Mouse (Mus musculus): Measurements from ENCODE around the gene Slc4a11.
"Not testable (repeated sequence)": the region's sequence is repeated elsewhere in the genome, so short reads cannot be mapped to it uniquely, and the experiment has no call there.

Slc4a11 gene

DNA sequence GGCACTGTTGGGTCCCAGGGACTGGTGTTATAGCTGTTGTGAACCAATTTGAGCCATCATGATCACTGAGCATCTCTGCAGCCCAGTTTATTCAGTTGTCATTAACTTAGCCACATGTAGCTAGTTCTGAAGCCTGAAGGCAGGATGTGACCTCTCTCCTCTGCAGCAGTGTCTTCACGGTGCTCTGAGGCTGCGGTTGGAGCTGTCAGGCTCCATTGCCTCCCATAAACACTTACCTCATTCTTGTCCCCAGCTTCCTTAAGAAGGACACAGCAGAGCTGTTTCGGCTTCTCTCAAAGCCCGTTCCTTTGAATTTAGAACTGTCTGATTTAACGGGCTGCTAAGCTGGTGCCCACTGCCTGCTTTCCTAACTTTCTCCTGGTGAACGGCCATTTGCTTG is 17.4 kb downstream of the Slc4a11 start:
- ATAC-seq (ENCODE audit: low TSS enrichment), result no peak

DNA sequence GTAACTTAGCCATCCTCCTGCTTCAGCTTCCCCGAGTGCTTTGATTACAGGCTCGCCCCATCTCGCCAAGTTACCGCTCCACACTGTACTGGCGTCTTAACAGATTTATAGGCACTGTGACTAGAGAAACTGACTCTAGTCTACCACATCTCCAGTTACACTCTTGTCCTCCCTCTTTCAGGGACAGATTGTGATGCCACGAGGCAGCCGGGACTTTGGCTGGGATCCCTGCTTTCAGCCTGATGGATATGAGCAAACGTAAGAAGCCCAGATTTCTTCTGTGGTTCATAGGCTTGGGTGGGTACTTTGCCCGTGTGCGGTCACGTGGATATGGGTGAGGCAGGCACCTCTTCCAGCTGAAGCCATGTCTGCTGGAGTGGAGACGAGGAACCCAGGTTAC is 18.2 kb downstream of the Slc4a11 start:
- no peak for ATAC-seq (ENCODE audit: low TSS enrichment)

GRCm38 (mm10) chr2:130677211-130677610 is 20.1 kb downstream of the Slc4a11 start:
- ATAC-seq (ENCODE audit: low TSS enrichment), result no peak

DNA sequence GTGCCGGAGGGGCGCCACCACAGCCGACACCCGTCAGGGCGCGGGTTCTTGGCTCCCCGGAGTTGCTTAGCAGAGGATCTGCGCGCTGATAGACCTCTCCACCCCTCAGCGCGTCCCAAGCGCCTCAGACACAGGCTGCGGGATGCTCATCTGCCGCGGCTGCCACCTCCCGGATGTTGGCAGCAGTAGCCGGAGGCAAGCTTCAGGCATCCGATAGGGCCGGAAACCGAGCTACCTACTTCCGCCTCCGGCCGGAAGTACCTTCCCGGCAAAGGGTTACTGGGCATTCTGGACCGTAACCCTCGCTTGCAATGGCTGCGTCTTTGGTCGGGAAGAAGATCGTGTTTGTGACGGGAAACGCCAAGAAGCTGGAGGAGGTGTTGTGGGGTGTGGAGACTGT is 29.8 kb downstream of the Slc4a11 start, which contains the start of gene Itpa:
Gene Itpa, plus strand, starts transcription at position 52 of the 400 bp plus-strand sequence.
- peak; percentile 80 for ATAC-seq (ENCODE audit: low TSS enrichment)

- peak; percentile 85 for ATAC-seq (ENCODE audit: low TSS enrichment)
Measured at GRCm38 (mm10) chr2:130664102-130664701, 33.1 kb downstream of the Slc4a11 start, which contains the start of gene Ddrgk1. Gene Ddrgk1, minus strand, starts transcription at chr2:130664659.

DNA sequence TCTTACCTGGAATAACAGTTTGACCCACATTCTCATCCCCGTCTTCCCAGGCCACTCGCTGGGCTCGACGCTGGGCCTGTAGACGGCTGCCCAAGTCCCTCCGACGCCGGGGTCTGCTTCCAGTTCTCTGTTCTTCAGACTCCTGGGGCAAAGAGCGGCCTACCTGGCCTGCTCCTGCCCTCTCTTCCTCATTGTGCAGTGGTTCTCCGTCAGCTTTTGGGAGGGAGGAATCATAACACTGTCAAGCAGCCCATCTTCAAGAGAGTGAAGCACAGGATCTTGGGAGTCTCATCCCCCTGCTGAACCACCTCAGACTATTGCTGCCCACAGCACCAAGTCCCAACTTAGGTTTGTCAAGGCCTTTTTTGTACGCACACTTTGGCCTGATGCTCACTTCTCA is 34.0 kb downstream of the Slc4a11 start:
- no peak for ATAC-seq (ENCODE audit: low TSS enrichment)

DNA sequence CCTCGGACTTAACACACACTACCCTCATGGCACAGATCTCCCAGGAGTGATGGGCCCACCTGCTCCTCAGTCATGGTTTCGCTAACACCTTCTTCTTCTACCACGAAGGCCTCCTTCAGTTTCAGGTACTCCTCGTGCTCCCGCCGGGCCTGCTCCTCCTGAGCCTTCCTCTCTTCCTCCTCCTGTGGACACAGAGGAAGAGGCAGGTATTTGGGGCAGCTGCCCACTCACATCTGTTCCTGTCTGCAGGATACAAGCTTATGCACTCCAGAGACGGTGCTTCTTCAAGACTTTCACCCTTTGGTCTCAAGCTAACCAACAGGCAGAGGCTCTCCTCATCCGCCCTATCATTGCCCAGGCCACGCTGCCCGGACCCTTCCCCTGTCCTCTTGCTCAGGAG is 38.8 kb downstream of the Slc4a11 start:
- ATAC-seq (ENCODE audit: low TSS enrichment), result peak; percentile 10; the same call in 1 of the 2 replicates

GRCm38 (mm10) chr2:130657541-130657940 is 39.8 kb downstream of the Slc4a11 start:
- peak; percentile 81 for ATAC-seq (ENCODE audit: low TSS enrichment)

GRCm38 (mm10) chr2:130656536-130656935 is 40.8 kb downstream of the Slc4a11 start:
- ATAC-seq (ENCODE audit: low TSS enrichment), result peak; percentile 56

GRCm38 (mm10) chr2:130655660-130656339 is 41.5 kb downstream of the Slc4a11 start:
- no peak for ATAC-seq (ENCODE audit: low TSS enrichment)

GRCm38 (mm10) chr2:130653760-130654159 is 43.6 kb downstream of the Slc4a11 start:
- ATAC-seq (ENCODE audit: low TSS enrichment), result no peak

GRCm38 (mm10) chr2:130653303-130653702 is 44.0 kb downstream of the Slc4a11 start:
- ATAC-seq (ENCODE audit: low TSS enrichment), result peak; percentile 35

- not testable (repeated sequence) for ATAC-seq (ENCODE audit: low TSS enrichment)
Measured at GRCm38 (mm10) chr2:130649028-130649427, 48.3 kb downstream of the Slc4a11 start.

DNA sequence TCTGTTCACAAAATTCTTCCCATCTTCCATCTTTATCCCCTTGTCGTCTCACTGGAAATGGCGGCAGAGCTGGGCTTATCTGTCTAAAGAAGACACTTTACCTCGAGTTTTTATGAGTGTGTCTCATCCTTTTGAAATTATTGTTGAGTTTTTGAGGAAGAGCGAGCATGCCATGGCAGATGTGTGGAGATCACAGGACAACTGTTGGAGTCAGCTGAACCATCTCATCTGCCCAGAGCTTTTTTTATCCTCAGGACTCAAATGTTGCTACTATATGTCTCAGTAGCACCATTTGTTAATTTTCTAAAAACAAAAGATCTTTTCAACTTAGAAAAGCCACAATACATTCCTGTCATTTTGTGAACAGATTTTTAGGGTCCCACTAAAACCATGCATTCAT is 52.1 kb downstream of the Slc4a11 start:
- no peak for ATAC-seq (ENCODE audit: low TSS enrichment)

DNA sequence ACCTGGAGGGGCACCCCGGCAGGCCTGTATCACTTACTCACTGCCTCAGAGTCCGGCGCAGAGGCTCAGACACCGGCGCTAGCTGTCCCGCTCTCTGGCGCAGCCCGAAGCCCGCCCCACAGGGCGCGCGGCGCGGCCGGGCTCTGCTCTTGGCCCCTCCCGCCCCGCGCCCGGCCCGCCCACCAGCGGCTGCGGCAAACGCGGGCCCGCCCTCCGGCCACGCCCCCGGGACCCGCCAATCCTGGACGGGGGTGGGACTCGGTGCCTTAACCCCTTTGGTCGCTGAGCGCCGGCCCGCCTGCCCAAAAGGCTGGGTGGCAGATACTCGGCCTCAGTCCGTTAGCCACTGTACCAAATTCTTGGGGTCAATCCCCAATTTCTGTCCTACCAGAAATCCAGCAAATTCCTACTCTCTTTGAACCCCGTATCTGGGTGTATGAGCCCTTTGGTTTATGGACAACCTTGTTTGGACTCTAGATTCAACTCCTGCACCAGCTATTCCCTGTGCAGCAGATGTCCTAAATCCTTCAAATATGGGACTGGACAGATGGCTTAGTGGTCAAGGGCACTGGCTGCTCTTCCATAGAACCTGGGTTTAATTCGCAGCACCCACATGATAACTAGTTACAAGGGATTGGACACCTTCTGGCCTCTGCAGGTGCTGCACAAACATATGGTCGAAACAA is 54.5 kb downstream of the Slc4a11 start, which contains the start of gene Lzts3:
Gene Lzts3, minus strand, starts transcription at position 120 of the 686 bp plus-strand sequence.
- ATAC-seq (ENCODE audit: low TSS enrichment), result peak; percentile 70

DNA sequence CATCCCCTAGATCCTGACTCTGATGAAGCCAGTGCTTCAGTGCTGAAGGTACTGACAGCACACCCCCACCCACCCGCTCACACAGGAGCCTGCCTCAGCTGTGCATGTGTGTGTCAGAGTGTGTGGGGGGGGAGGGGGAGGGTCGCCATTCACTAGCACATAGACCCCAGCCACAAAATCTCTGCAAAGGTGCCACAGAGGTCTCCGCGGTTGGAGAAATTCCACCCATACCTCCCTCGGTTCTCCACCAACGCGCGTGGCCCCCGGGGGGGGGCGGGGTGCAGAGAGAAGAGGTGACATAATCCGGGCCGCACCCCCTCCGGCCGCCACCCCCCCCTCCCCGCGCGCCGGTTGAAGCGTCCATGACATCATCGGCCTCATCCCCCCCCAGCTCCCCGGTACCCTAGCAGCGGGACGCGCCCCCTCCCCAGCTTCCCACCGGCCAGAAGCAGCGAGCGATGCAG is 55.1 kb downstream of the Slc4a11 start:
- peak; percentile 56 for ATAC-seq (ENCODE audit: low TSS enrichment)

DNA sequence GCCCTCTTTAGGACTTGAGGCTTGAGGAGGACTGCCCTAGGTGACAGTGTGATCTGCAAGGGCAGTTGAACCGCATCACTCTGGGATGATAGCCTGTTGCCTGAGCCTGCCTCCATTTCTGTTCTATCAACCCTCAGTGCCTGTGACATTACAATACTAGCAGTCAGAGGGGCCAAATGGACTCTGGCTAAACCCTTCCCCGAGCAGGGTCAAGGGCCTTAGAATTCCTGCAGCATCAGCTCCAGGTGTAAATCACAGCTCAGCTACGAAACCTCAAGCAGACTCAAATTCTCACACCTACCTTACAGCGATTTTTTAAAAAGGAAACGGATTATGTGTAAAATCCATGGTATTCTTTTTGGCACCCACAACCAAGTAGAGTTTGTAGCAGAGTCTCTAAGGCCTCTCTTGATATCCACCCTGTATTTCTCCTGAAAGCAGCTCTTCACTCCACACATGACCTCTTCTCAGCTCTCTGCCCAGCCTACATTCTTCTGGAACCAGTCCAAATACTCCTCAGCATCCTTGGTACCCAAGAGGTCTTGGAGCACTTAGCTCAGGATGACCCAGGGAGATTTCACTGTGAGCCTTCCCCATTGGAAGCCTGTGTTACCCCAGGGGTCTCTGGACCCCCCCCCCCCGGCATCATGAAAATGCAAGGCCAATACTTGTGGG is 55.8 kb downstream of the Slc4a11 start:
- ATAC-seq (ENCODE audit: low TSS enrichment), result no peak

GRCm38 (mm10) chr2:130639276-130639675 is 58.0 kb downstream of the Slc4a11 start:
- no peak for ATAC-seq (ENCODE audit: low TSS enrichment)

DNA sequence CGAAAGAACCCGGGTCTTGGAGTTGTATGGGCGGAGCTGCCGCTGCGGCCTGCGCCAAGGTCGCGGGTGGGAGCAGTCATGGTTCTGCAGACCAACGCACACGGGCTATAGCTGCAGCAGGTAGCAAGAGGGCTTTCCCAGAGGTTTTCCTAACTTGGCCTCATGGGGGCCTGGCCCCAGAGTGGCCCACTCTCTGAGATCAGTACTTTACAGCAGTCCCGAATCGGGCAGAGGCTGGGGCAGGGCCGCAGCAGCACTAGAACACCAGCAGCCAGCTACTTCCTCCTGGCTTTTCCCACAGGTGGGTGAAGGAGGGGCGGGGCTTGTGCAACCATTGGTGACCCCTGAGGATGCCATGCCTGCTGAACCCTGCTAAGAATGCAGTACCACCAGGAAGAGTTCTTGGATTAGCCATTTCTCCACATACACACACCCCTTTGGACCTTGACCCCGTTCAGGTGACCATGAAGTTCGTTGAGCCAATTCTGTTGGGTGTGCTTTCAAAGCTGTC is 59.2 kb downstream of the Slc4a11 start:
- ATAC-seq (ENCODE audit: low TSS enrichment), result no peak

- ATAC-seq (ENCODE audit: low TSS enrichment), result peak; percentile 30
Measured at GRCm38 (mm10) chr2:130635847-130636246, 61.5 kb downstream of the Slc4a11 start.

DNA sequence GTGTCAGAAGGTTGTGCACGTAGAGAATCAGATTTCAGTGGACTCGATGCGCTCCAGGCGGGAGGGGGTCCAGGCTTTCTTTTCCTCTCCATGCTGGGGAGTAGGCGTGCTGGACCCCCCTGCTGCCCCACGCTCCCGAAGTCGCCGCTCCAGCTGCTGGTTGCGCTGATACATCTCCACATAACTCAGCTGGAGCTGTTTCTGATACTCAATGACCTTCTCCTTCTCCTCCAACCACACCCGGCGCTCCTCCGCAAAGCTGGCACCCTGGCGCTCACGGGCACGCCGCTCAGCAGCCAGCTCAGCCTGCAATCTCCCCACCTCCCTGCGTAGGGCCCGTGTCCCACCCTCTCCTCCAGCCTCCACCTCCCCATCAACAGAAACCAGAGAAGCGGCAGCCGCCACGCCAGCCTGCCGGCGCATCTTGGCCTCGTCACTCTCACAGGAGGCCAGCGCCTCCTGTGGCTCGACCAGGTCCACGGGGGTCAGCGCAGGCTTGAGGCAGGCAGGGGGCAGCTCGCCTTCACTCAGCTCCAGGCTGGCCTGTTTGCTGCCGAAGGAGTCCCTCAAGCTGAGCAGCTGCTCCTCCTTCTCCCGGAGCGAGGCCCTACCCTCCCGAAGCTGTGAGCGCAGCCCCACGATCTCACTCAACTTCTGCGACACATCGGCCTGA is 62.4 kb downstream of the Slc4a11 start:
- ATAC-seq (ENCODE audit: low TSS enrichment), result peak; percentile 11; the same call in 1 of the 2 replicates

Data from frontal cortex, adult (tissue).